Mouse (Mus musculus) spleen, adult 10 weeks (tissue): ENCODE measurements around the gene Rras. TPM values are rescaled to one million over a fixed set of nuclear protein-coding genes. Genes with fewer than 3 reads are reported as not detected.

Source experiments
- polyA plus RNA-seq: library from polyadenylated mRNA; stranded (reverse); fragments of 350-450 nt; fragmentation: Illumina TruSeq; extraction: RNeasy Lipid Tissue Mini Kit (QIAGEN cat#74804); gene quantifications from one replicate; pipeline ENCODE4 v1.2.3, GENCODE M21; 2015; ENCODE audit warnings: low replicate concordance; ENCODE audit not compliant: insufficient read depth

Gene Rras
- polyA plus RNA-seq, result 30.0 TPM

DNA sequence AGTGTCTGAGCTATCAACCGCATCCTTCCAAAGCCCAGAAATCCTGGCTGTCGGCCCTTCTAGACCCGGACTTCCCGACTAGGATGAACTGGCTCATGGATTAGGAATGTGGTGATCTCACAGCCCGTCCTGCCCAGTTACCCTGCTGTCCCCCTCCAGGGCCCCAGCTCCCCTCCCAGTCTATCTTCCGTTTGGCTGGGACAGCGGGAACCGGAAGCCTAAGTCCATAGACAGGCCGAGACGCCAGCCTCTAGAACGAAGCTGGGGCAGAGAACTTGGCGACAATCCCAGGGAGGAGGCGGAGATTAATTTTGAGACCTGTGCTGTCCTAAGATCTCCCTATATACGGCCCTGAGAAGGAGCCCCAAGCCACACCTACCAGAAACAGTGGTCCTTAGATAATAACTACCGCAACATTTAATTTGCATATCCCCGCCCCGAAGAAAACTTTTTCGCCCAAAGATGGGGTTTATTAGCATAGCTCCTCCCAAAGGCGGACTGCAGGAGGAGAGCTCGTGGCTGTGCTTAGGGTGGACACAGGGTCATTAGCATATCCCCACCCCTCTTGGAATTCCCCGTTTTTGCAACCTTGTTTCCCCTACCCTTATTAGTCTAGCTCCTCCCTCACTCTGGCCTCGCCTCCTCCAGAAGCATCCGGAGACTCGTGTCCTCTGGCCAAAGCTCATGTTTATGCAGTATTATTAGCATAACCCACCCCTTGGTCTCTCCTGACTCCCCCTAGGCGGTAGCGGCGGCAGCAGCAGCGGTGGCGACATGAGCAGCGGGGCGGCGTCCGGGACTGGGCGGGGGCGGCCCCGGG lies at the start of gene Rras:
Gene Rras, plus strand, starts transcription at position 720 of the 820 bp plus-strand sequence.

DNA sequence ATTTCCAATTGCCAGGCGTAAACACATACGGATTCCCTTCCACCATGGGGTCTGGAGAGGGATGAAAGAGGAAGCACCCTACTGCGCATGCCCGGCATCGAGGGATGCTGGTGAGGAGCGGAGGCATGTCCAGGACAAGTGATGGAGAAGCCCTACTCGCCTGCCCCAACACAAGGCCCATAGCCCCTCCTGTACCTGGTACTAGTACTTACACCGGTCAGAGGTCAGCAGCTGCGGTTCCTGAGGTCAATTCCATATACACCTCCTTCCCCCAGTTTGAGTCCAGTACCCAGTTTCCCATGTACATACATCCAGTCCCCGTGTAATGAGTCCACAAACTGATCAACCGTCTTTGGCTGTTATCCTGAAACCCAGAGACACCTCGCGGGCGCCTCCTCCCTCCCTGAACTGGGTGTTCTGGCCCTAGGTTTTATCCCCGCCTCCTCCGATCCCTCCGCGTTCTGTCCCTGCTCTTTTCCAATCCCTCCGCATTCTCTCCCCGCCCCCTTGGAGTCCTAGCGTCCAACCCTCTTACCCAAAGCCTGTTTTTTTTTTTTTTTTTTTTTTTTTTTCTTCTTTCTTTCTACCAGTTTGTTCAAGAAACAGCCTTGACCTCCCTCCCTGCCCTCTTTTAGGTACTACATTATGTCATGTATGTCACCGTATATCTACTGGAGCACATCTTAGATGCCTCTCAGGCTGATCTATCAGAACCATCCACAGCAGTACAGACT lies 43.2 kb upstream of the Rras start, which contains the start of gene Cpt1c:
Gene Cpt1c, minus strand, starts transcription at position 469 of the 734 bp plus-strand sequence.

DNA sequence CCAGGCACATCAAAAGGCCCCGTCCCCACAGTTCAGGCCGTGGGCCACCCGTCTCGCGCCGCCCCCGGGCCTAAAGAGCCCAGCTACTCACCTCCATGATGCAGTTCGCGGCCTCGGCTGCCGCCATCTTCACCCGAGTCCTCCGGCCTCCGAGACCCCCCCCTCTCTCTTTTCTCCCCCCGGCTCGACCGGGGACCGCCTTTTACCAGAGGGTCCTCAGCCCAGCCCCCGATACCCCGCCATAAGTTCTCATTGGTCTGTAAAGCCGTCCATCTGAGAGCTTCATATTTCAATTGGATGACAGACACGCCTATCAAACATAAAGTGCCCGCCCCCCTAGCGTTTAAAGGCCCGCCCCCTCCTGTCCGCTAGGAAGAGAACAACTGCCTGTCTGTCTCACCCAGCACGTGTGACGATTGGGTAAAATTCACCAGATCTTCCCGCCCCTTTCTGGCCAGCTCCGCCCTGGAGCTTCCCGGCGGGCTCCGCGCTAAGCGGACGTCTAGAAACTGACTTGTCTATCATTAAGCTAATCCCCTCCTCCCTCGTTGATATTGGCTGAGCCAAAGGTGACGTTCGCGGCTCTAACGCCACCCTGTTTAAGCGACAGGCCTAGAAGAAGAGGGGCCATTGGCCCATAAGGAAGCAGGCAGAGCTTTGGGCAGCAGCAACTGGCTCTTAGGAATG lies 31.4 kb upstream of the Rras start, which contains the start of gene Prmt1:
Gene Prmt1, minus strand, starts transcription at position 377 of the 687 bp plus-strand sequence.

GRCm38 (mm10) chr7:44997231-44997939 lies 20.4 kb upstream of the Rras start, which contains the start of gene Irf3:
Gene Irf3 (plus strand): TSS chr7:44997648.

GRCm38 (mm10) chr7:44998501-44998955 lies 19.2 kb upstream of the Rras start, which contains the start of gene Bcl2l12:
Gene Bcl2l12 (minus strand): TSS chr7:44998712.

DNA sequence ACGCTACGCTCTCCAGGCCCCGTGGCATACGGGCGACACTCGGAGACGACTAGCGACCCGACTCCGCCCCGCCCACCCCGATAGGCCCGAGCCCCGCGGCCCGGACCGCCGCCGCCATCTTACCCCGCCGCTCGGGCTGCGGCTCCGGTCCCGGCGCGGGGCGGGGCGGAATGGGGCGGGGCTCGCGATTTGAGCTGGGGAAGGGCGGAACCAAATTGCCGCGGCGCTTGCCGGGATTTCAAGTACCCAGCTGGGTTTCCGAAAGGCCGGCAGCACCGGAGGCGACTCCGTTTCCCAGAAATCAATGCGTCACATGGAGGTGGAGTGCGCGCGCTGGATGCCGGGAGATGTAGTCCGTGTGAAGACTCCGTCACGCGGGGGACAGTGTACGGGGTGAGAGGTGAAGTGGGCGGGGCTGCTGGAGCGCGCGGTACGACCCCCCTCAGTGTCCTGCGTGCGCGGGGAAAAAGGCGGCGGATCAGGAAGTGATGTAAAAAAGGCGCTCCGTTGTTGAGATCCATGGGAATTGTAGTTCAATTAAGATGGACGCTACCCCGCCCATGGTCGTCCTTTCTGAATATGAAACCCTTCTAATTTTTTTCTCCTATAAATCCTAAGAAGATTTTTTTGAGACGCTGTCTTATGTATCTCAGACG lies 1.7 kb upstream of the Rras start, which contains the start of gene Scaf1:
Gene Scaf1, minus strand, starts transcription at position 407 of the 656 bp plus-strand sequence.

GRCm38 (mm10) chr7:45052862-45053116 lies 35.0 kb downstream of the Rras start, which contains the start of gene Prr12:
Gene Prr12 (minus strand): TSS chr7:45052881.

GRCm38 (mm10) chr7:45062239-45062835 lies 44.6 kb downstream of the Rras start, which contains the start of the genes Nosip and Prrg2:
Gene Nosip (plus strand): TSS chr7:45062429.
Gene Prrg2 (minus strand): TSS chr7:45062677.

Other genes starting within 250 kb of the Rras start
- gene Nup62, start 201.9 kb upstream of the Rras start, polyA plus RNA-seq, result 19.2 TPM
- gene Il4i1, start 201.6 kb upstream of the Rras start, polyA plus RNA-seq, result 71.8 TPM
- 10.8 TPM for gene Atf5, start 201.3 kb upstream of the Rras start, polyA plus RNA-seq
- gene Akt1s1, start 169.0 kb upstream of the Rras start, polyA plus RNA-seq, result 9.0 TPM
- 21.1 TPM for gene Tbc1d17, start 168.9 kb upstream of the Rras start, polyA plus RNA-seq
- gene Pnkp, start 160.8 kb upstream of the Rras start, polyA plus RNA-seq, result 22.1 TPM
- 4.1 TPM for gene Ptov1, start 148.2 kb upstream of the Rras start, polyA plus RNA-seq
- 14.6 TPM for gene Med25, start 125.2 kb upstream of the Rras start, polyA plus RNA-seq
- gene Fuz, start 121.9 kb upstream of the Rras start, polyA plus RNA-seq, result 24.7 TPM
- gene Ap2a1, start 88.5 kb upstream of the Rras start, polyA plus RNA-seq, result 41.2 TPM
- not detected for gene Tsks, start 74.8 kb upstream of the Rras start, polyA plus RNA-seq
- 1.5 TPM for gene Cpt1c, start 43.1 kb upstream of the Rras start, polyA plus RNA-seq
- 116 TPM for gene Prmt1, start 31.4 kb upstream of the Rras start, polyA plus RNA-seq
- 140 TPM for gene Irf3, start 20.3 kb upstream of the Rras start, polyA plus RNA-seq
- gene Bcl2l12, start 19.2 kb upstream of the Rras start, polyA plus RNA-seq, result 6.8 TPM
- 22.6 TPM for gene Scaf1, start 1.6 kb upstream of the Rras start, polyA plus RNA-seq
- gene Prr12, start 34.9 kb downstream of the Rras start, polyA plus RNA-seq, result 4.3 TPM
- 21.1 TPM for gene Nosip, start 44.5 kb downstream of the Rras start, polyA plus RNA-seq
- 3.5 TPM for gene Prrg2, start 44.7 kb downstream of the Rras start, polyA plus RNA-seq
- 9.4 TPM for gene Rcn3, start 74.3 kb downstream of the Rras start, polyA plus RNA-seq
- gene Fcgrt, start 85.9 kb downstream of the Rras start, polyA plus RNA-seq, result 45.8 TPM
- gene Rps11, start 106.5 kb downstream of the Rras start, polyA plus RNA-seq, result 3,350 TPM
- 4,521 TPM for gene Rpl13a, start 110.8 kb downstream of the Rras start, polyA plus RNA-seq
- gene Gm45713, start 118.3 kb downstream of the Rras start, polyA plus RNA-seq, result not detected
- 119 TPM for gene Flt3l, start 118.5 kb downstream of the Rras start, polyA plus RNA-seq
- gene Pih1d1, start 136.3 kb downstream of the Rras start, polyA plus RNA-seq, result 19.7 TPM
- 25.4 TPM for gene Aldh16a1, start 136.6 kb downstream of the Rras start, polyA plus RNA-seq
- not detected for gene Slc17a7, start 146.0 kb downstream of the Rras start, polyA plus RNA-seq
- gene Gfy, start 161.6 kb downstream of the Rras start, polyA plus RNA-seq, result not detected
- not detected for gene Pth2, start 163.0 kb downstream of the Rras start, polyA plus RNA-seq
- 0.10 TPM for gene Ccdc155, start 186.9 kb downstream of the Rras start, polyA plus RNA-seq
- 0.99 TPM for gene Dkkl1, start 194.2 kb downstream of the Rras start, polyA plus RNA-seq
- gene Tead2, start 197.8 kb downstream of the Rras start, polyA plus RNA-seq, result 2.5 TPM
- 398 TPM for gene Cd37, start 221.2 kb downstream of the Rras start, polyA plus RNA-seq
- gene Slc6a16, start 223.1 kb downstream of the Rras start, polyA plus RNA-seq, result not detected